Mouse (Mus musculus) bone marrow, adult 2 months (tissue): ENCODE data around the gene C1qtnf5. TPM values are rescaled to one million over a fixed set of nuclear protein-coding genes. Genes with fewer than 3 reads are reported as not detected.

Experiments used
- H3K27ac ChIP-seq: fragments of 200-500 bp; 2 replicates; pipeline ENCODE4 v1.5.1; 2012; ENCODE audit warnings: low read depth, mild to moderate bottlenecking, control low read depth, inconsistent platforms, low read length; ENCODE audit not compliant: control insufficient read depth, poor library complexity, insufficient read depth
- H3K4me1 ChIP-seq: fragments of 200-500 bp; 2 replicates; pipeline ENCODE4 v1.6.1; 2011; ENCODE audit warnings: low read length; ENCODE audit not compliant: control insufficient read depth, insufficient read depth
- H3K4me3 ChIP-seq: fragments of 200-500 bp; replicated peaks from 2 replicates; pipeline ENCODE3; 2011; ENCODE audit warnings: mild to moderate bottlenecking, low read depth, low read length, control low read depth; ENCODE audit not compliant: control insufficient read depth
- CTCF ChIP-seq: fragments of 200-500 bp; IDR thresholded peaks from 2 replicates; pipeline ENCODE4 v1.5.1; 2011; ENCODE audit warnings: low read length, control low read depth; ENCODE audit not compliant: control insufficient read depth, insufficient read depth
- POLR2A ChIP-seq: fragments of 200-500 bp; IDR thresholded peaks from 2 replicates; pipeline ENCODE4 v1.6.1; 2011; ENCODE audit warnings: low read depth, mild to moderate bottlenecking, control low read depth, low read length, borderline replicate concordance; ENCODE audit not compliant: control insufficient read depth
- WGBS: fragments of 180-500 bp; shearing (Covaris S2); methylation state at CpG from one replicate; pipeline ENCODE4 v1.1.7; 2018; 5-methylcytosine and 5-hydroxymethylcytosine counted together
- polyA plus RNA-seq: library from polyadenylated mRNA; stranded (reverse); fragments of >200 nt; gene quantifications from 2 replicates; pipeline ENCODE4 v1.2.4, GENCODE M21; 2011; ENCODE audit warnings: low replicate concordance; ENCODE audit not compliant: missing spikeins, insufficient read depth, insufficient read length

Gene C1qtnf5
- polyA plus RNA-seq, 1 experiment: 3.3 TPM

GRCm38 (mm10) chr9:44082266-44082665 lies 24.8 kb upstream of the C1qtnf5 start:
- Histone ChIP-seq H3K27ac (no peak overlapping the region), H3K4me1 (peaks cover 8% of the 10 kb centered on the region), H3K4me3 (no peak overlapping the region)
- no peak for TF ChIP-seq POLR2A
- 83% methylated on average over 5 of the region's 5 CpGs for WGBS

DNA sequence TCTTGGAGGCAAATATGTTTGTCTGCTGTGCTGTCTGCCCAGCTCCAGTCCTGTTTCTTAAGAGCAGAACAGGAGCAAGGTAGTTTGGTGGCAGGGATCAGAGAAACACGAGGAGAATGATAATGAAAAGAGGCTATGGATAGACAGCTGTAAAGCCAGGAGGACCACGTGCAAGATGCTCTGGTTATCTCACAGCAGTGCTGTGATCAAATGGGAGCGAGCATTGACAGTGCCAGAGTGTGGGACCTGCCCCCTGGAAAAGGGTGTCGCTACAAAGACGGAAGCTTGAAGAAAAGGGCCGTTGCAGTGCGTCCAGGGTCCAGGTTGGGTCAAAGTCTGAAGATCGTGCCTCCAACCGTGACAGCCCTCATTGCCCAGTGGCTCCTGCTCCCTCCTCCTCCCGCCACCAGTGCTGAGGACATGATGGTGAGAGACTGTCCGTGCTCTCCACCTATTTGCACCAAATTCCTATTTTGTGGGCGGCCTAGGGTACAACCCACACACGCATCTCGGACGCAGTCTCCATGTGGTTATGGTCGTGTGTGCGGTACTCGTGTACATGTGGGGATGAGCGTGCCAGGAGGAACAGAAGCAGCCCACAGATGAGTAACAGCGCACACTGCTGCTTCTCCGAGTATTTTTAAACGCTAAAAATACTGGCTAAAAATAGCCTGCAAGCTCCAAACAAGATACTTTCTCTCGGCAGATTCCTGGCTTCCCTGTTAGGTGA lies 23.5 kb upstream of the C1qtnf5 start:
- H3K27ac ChIP-seq: no peak overlapping the region
- TF ChIP-seq POLR2A: no peak
- no peak for TF ChIP-seq CTCF
- 15% methylated on average over 23 of the region's 23 CpGs for WGBS
- no peak overlapping the region for H3K4me3 ChIP-seq
- peaks cover 10% of the 10 kb centered on the region for H3K4me1 ChIP-seq

DNA sequence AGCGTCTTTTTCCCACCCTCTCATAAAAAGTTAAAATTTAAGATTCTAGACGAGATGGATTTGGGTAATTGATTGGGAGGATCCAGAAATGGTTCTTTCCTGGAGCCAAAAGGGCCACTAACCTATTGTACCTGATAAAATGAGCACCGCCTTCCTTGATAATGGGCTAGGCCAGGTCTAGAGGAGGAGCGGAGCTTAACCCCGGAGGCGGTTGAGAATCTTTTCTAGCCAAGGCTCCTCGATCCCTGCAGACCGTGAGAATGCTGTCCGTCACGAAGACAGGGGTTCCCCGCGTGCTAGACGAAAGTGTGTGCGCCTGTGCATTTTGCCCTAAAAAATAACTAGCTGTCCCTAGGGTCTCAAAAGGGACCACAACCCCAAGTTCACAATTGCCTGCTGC lies 22.8 kb upstream of the C1qtnf5 start:
- Histone ChIP-seq H3K4me1 (peaks cover 12% of the 10 kb centered on the region), H3K4me3 (no peak overlapping the region), H3K27ac (no peak overlapping the region)
- TF ChIP-seq POLR2A (no peak), CTCF (no peak)
- WGBS: 2% methylated on average over 14 of the region's 14 CpGs

GRCm38 (mm10) chr9:44084659-44085229 lies 22.3 kb upstream of the C1qtnf5 start:
- TF ChIP-seq CTCF (no peak), POLR2A (peak; percentile 49; the same call in 1 of the 2 replicates)
- Histone ChIP-seq H3K4me3 (peak overlapping the region; percentile 57), H3K27ac (no peak overlapping the region), H3K4me1 (peaks cover 14% of the 10 kb centered on the region)
- under 1% methylated on average over 62 of the region's 62 CpGs for WGBS

GRCm38 (mm10) chr9:44085276-44085675 lies 21.8 kb upstream of the C1qtnf5 start:
- 18% methylated on average over 10 of the region's 10 CpGs for WGBS
- Histone ChIP-seq H3K27ac (no peak overlapping the region), H3K4me3 (peak overlapping the region; percentile 57), H3K4me1 (peaks cover 14% of the 10 kb centered on the region)
- TF ChIP-seq CTCF (no peak), POLR2A (no peak)

DNA sequence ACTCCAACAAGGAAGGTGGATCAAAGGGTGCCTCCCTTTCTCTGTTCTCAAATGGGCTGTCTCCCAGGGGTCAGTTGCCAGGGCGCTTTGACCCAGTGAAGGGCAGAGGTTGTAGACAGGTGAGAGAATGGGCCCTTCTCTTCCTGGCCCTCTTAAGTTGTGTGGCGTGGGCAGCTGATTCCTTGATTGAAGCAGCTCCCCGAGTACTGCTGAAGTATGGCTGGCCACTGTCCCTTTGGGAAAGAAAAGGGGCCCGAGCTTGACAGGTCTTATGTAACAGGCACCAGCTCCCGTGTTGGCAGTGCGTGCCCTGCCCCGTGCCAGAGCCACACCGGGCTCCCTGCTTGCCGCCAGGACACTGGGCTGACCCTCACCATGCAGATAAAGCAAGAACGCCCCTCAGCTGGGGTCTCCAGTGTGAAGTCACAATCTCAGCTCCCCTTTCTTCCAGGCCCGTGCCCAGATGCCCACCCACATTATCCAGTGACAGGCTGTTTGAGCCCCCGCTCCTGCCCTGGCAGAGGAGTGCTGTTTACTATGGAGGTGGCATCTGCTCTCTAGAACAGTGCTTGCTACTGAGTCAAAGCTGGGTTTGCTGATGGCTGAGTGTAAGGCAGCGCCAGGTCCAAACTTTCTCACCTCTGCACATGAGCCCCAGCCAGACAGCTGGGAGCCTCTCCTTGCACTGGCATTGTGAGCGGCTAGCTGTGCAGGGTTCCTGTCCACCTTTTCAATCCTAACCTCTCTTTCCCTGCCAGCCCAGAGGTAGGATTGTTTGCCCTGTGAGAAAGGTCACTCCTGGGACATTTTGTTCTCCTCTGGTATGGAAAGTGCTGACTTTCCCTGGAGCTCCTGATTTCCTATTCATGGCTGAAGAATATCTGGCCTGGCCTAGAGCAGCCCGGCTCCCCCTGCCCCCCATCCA lies 21.0 kb upstream of the C1qtnf5 start:
- Histone ChIP-seq H3K4me3 (no peak overlapping the region), H3K4me1 (peaks cover 13% of the 10 kb centered on the region), H3K27ac (no peak overlapping the region)
- TF ChIP-seq CTCF (no peak), POLR2A (no peak)
- 71% methylated on average over 15 of the region's 15 CpGs for WGBS

GRCm38 (mm10) chr9:44086960-44087359 lies 20.1 kb upstream of the C1qtnf5 start:
- WGBS: 79% methylated on average over 10 of the region's 10 CpGs
- H3K27ac ChIP-seq: no peak overlapping the region
- peaks cover 11% of the 10 kb centered on the region for H3K4me1 ChIP-seq
- no peak for TF ChIP-seq CTCF
- TF ChIP-seq POLR2A: no peak
- H3K4me3 ChIP-seq: no peak overlapping the region

DNA sequence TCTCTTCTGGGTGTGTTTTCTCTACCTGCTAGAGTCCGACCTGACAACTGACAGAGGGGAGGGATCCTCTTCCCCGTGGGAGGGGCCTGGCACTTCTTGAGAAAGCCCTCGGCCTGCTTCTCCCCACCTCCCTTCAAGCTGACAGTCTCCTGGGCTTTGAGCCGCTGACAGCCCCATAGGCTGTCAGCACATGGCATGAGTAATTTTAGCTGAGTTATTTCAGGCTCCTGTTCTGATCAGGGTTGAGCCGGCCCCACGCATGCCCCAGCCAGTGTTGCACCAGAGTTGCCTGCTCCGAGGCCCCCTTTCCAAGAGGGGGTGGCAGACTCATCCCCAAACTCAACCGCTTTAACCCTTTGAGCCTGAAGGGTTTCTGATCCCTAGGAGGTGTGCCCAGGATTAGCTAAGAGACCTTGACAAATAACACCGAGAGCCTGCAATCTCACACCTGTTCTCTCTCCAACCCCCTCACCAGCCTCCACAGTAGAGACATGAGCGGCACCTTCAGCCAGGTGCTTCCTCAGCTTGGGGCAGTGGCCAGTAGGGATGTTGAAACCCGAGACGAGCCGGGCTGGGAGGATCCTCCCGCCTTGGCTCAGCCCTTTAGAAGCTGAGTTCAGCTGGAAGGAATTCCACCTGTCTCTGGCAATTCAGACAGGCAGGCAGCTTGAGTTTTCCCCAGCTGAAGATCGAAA lies 19.1 kb upstream of the C1qtnf5 start:
- peak overlapping the region; percentile 39 for H3K27ac ChIP-seq
- peaks cover 9% of the 10 kb centered on the region for H3K4me1 ChIP-seq
- TF ChIP-seq CTCF (no peak), POLR2A (no peak)
- 22% methylated on average over 15 of the region's 15 CpGs for WGBS
- H3K4me3 ChIP-seq: no peak overlapping the region
